Mouse (Mus musculus) stomach, embryonic 15.5 days (tissue): ENCODE data around the gene Ggt6. TPM values are rescaled to one million over a fixed set of nuclear protein-coding genes. Genes with fewer than 3 reads are reported as not detected.

ENCODE experiments used
- ATAC-seq: fragments of 200-750 bp; cut with Nextera tagmentation; 2 replicates; pipeline ENCODE4 v1.8.0; 2017; ENCODE audit warnings: low read depth, moderate number of reproducible peaks, moderate TSS enrichment; ENCODE audit not compliant: insufficient read depth, low FRiP score
- H3K27ac ChIP-seq: fragments of 300-500 bp; sonication (generic); 2 replicates; pipeline ENCODE4 v1.5.1; 2015; ENCODE audit warnings: mild to moderate bottlenecking, inconsistent platforms
- H3K27me3 ChIP-seq: fragments of 300-500 bp; sonication (generic); replicated peaks from 2 replicates; pipeline ENCODE4 v1.6.1; 2015; ENCODE audit warnings: inconsistent platforms
- H3K36me3 ChIP-seq: fragments of 300-500 bp; sonication (generic); 2 replicates; pipeline ENCODE4 v1.6.1; 2015; ENCODE audit warnings: inconsistent platforms
- H3K4me1 ChIP-seq: fragments of 300-500 bp; sonication (generic); 2 replicates; pipeline ENCODE4 v1.6.1; 2015; ENCODE audit warnings: inconsistent platforms
- H3K4me2 ChIP-seq: fragments of 300-500 bp; sonication (generic); 2 replicates; pipeline ENCODE4 v1.6.1; 2015; ENCODE audit warnings: mild to moderate bottlenecking, inconsistent platforms
- H3K4me3 ChIP-seq: fragments of 300-500 bp; sonication (generic); replicated peaks from 2 replicates; pipeline ENCODE4 v1.5.1; 2015; ENCODE audit warnings: inconsistent platforms
- H3K9ac ChIP-seq: fragments of 300-500 bp; sonication (generic); 2 replicates; pipeline ENCODE4 v1.6.1; 2015; ENCODE audit warnings: inconsistent platforms
- H3K9me3 ChIP-seq: fragments of 300-500 bp; sonication (generic); 2 replicates; pipeline ENCODE4 v1.6.1; 2016; ENCODE audit warnings: inconsistent platforms
- WGBS: fragments of 180-500 bp; shearing (Covaris S2); methylation state at CpG from one replicate; pipeline ENCODE4 v1.1.7; 2015; 5-methylcytosine and 5-hydroxymethylcytosine counted together
- polyA plus RNA-seq: library from polyadenylated mRNA; unstranded; fragments of >200 nt; fragmentation: Nextera tagmentation; extraction: Ambion mirVana; gene quantifications from 2 replicates; pipeline ENCODE4 v1.2.1, GENCODE M21; 2015

The Ggt6 gene
- polyA plus RNA-seq, 1 experiment from 2014 or later: 4.7 TPM

DNA sequence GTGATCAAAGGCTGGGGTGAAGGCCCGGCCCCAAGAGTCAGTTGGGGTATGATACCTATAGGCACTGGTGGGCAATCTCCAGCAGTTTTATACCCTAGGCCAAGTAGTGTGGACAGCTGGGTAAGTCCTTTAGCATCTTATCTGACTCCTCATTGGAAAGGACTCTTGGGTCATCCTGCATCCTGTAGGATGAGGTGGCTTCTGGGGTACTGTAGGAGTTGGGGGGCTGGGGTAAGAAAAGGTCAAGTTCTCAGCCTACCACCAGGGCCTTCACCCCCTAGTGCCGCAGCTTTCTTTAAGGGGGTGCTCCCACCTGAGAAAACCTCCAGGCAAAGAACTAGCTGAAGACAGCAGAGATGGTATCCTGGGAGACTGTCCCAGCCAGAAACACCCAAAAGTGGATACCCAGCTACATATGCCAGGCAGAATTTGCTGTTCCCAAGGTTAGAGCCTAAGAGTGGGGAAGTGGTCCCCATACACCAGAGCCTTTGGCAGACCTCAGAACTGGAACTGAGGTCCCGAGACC, 16.9 kb downstream of the Ggt6 start:
- WGBS: 80% methylated on average over 3 of the region's 3 CpGs

DNA sequence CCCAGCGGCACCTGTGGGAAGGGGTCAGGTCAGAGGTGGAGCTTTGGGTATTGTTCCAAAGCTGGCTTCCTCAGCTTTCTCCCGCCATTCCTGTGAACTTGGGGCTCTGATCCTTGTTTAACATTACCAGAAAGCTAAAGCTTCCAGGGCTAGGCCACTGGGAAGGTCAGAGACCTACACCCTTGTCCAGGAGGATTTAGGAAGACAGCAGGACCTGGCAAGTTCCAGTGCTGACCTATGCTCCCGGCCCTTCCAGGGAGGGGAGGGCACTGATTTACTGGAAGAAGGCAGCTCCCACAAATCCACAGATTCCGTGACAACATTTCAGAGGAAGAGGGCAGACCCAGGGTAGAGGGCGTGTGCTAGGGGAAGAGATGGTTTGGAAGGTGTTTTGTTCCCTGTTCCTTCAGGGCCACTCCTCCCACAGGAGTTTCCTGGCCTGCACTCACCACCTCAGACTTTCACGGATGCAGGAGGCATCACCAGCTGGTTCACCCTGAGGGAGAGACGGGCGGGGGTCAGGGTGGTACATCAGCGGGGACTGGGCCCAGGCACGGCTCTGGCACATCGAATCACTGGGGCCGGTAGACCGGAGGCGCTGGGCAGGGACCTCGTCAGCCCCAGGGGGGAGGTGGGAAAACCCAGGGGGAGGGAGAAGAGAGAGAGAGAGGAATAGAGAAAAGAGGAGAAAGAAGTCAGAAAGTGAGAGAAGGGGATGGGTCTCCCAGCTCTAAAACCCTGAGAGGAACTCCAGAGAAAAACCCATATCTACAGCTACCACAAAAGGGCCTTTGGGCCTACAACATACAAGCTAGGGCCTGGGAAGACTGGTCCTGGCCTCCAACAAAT, 18.0 kb downstream of the Ggt6 start:
- H3K27ac ChIP-seq: no peak overlapping the region
- no peak overlapping the region for H3K4me2 ChIP-seq
- no peak overlapping the region for H3K9ac ChIP-seq
- ATAC-seq: no peak
- peaks cover 12% of the 10 kb centered on the region; the same call in 1 of the 2 replicates for H3K4me1 ChIP-seq
- peaks cover 36% of the 10 kb centered on the region for H3K36me3 ChIP-seq
- 57% methylated on average over 15 of the region's 15 CpGs for WGBS
- H3K9me3 ChIP-seq: no peaks in the 10 kb centered on the region
- H3K4me3 ChIP-seq: no peak overlapping the region
- H3K27me3 ChIP-seq: no peaks in the 10 kb centered on the region

More for the DNA sequence above, 16.9 kb downstream of the Ggt6 start:
- no peak for ATAC-seq
- Histone ChIP-seq H3K36me3 (peaks cover 47% of the 10 kb centered on the region), H3K9me3 (no peaks in the 10 kb centered on the region), H3K4me3 (no peak overlapping the region), H3K4me2 (no peak overlapping the region), H3K27me3 (no peaks in the 10 kb centered on the region), H3K4me1 (peaks cover 9% of the 10 kb centered on the region; the same call in 1 of the 2 replicates), H3K27ac (no peak overlapping the region), H3K9ac (no peak overlapping the region)

DNA sequence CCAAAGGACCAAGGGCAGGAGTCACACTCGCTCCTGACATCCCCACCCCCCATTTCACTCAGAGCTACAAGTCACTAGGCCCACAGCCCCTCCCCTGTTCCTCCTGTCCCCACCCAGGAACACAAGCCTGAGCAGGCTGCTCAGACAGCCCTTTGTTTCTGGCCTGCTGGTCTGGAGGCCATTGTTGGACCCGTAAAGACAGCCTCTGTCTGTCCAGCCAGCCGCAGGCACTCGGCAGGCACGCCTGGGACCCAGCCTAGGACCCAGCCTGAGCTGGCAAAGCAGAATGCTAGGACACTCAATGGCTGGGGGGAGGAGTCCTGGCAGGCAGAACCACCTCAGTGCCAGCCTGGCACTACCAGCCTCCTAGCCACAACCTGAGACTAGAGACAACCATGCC, 20.4 kb downstream of the Ggt6 start:
- Histone ChIP-seq H3K27me3 (no peaks in the 10 kb centered on the region), H3K4me1 (peaks cover 15% of the 10 kb centered on the region; the same call in 1 of the 2 replicates), H3K36me3 (peaks cover 12% of the 10 kb centered on the region; the same call in 1 of the 2 replicates), H3K27ac (no peak overlapping the region), H3K9ac (no peak overlapping the region), H3K9me3 (no peaks in the 10 kb centered on the region), H3K4me2 (no peak overlapping the region), H3K4me3 (no peak overlapping the region)
- peak; percentile 24 for ATAC-seq
- 63% methylated on average over 5 of the region's 5 CpGs for WGBS

DNA sequence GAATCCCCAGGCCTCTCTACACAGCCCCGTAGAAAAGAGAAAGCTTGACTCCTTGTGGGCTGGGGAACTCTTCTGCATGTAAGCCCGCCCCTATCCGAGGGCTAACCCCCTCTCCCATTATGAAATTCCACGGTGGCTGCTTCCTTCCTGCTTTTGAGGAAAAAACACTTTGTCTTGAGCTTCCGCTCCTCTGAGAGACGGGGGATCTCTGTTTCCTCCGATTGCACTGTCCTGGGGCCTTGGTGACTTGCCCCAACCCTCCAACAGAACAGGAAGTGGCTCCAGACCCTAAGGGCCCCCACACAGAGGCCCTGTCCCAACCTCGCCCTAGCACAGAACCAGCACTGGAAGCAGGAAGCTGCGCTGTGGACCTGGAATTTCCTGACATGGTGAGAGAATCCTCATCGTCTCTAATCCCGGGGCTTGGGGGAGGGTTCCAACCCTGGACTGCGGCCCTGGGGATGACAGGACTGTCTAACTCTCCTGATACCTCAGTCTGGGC, 22.7 kb downstream of the Ggt6 start:
- no peaks in the 10 kb centered on the region for H3K9me3 ChIP-seq
- H3K4me1 ChIP-seq: peaks cover 15% of the 10 kb centered on the region; the same call in 1 of the 2 replicates
- 55% methylated on average over 12 of the region's 12 CpGs for WGBS
- H3K4me3 ChIP-seq: no peak overlapping the region
- no peaks in the 10 kb centered on the region for H3K27me3 ChIP-seq
- 0 out of 2 replicates have a peak overlapping the region, but pooled peaks have one; percentile 8 for H3K27ac ChIP-seq
- no peak overlapping the region for H3K4me2 ChIP-seq
- H3K9ac ChIP-seq: no peak overlapping the region
- ATAC-seq: peak; percentile 63; the same call in 1 of the 2 replicates
- no peaks in the 10 kb centered on the region for H3K36me3 ChIP-seq

DNA sequence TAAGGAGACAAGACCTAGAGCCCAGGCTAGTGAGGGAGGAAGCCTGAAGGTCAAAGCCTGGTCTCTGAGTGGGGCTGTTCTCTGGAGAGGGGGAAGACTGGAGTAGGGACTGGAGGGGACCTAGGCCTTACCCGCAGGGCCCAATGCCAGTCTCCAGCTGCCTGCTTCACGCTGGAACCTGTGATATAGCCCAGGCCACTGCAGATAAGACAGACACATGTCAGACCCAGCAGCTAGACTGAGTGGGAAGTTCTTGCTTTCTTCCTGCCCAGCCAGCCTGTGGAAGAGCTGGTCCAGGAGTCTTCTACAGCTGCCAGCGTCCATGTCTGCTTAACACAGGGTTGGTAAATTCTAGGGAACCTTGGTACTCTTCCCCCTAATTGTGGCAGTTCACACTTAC, 23.2 kb downstream of the Ggt6 start:
- Histone ChIP-seq H3K4me2 (no peak overlapping the region), H3K36me3 (no peaks in the 10 kb centered on the region), H3K27me3 (no peaks in the 10 kb centered on the region), H3K4me3 (no peak overlapping the region), H3K9me3 (no peaks in the 10 kb centered on the region), H3K9ac (no peak overlapping the region), H3K27ac (0 out of 2 replicates have a peak overlapping the region, but pooled peaks have one; percentile 8), H3K4me1 (peaks cover 15% of the 10 kb centered on the region; the same call in 1 of the 2 replicates)
- WGBS: 72% methylated on average over 3 of the region's 3 CpGs
- ATAC-seq: no peak

DNA sequence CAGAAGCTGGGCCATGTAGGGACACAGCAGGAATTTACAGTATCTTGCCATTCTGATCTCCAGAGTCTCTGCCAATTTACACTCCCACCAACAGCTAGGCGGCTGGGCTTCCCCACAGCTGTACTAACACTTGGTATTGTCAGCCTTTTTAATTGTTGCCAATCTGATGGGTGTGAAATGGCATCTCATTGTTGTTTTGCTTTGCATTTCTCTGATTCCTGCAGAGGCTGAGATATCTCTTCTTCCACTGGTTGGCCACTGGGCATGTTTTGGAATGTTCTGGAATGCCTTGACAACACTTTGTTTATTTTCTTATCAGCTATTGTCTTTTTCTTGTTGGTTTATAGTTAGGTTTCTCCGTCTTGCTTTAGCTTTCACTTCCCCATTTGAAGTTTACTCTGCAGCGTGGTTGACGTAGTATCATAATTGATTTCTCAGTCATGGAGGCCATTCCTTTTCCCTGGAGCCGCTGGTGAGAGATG, 26.2 kb downstream of the Ggt6 start:
- no peak overlapping the region for H3K27ac ChIP-seq
- H3K36me3 ChIP-seq: no peaks in the 10 kb centered on the region
- no peak overlapping the region for H3K4me2 ChIP-seq
- ATAC-seq: no peak
- 32% methylated on average over 5 of the region's 5 CpGs for WGBS
- peaks cover 26% of the 10 kb centered on the region for H3K4me1 ChIP-seq
- no peaks in the 10 kb centered on the region for H3K9me3 ChIP-seq
- H3K27me3 ChIP-seq: no peaks in the 10 kb centered on the region
- H3K4me3 ChIP-seq: no peak overlapping the region
- no peak overlapping the region for H3K9ac ChIP-seq

DNA sequence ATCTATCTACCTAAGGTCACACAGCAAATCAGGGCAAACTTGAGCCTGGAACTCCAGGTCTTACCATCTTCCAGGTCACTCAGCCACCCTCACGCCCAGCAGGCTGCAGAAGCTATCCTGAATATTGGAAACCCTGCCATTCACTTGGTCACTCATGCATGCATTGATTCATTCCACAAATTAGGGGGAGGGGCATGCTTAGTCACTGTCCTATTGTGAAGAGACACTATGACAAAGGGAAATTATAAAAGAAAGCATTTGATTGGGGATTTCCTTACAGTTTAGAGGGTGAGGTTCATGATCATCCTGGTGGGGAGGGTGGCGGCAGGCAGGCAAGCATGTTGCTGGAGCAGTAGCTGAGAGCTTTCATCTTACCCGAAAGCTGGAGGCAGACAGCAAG, 29.5 kb downstream of the Ggt6 start:
- Histone ChIP-seq H3K9me3 (no peaks in the 10 kb centered on the region), H3K4me1 (peaks cover 36% of the 10 kb centered on the region), H3K27me3 (no peaks in the 10 kb centered on the region), H3K9ac (no peak overlapping the region), H3K4me3 (no peak overlapping the region), H3K27ac (no peak overlapping the region), H3K4me2 (no peak overlapping the region), H3K36me3 (no peaks in the 10 kb centered on the region)
- ATAC-seq: no peak
- WGBS: 62% methylated on average over 3 of the region's 3 CpGs

DNA sequence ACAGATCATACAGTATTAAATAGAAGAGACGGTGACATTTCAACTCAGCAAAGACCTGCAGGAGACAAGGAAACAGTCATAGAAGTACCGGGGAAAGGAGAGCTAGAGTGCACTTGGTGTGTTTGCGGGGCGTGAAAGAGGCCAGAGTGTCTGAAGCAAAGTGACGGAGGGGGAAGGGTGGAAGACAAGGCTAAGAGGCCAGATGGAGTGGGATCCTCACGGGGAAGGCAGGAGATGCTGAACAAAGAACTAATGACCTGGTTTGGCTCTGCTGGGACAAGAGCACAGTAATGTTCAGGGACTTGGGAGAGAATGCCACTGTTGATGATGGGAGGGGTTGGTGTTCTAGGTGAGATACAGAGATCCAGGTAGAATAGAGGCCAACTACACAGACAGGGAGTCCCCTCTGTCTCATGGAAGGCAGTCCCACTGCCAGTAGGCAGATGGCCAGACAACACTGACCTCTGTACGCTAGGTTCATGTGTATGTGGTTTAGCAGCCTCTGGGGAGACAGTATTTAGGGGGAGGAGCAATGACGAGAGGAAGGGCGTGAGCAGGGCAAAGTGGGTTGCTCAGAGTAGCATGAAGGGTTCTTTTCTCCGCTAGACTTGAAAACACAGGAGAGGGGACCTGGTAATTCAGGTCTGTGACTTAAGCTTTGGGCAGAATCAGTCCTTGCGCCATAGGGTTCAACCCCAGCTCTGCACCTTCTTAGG, 30.8 kb downstream of the Ggt6 start:
- peak overlapping the region; percentile 89 for H3K27ac ChIP-seq
- no peaks in the 10 kb centered on the region for H3K36me3 ChIP-seq
- WGBS: 47% methylated on average over 11 of the region's 11 CpGs
- no peaks in the 10 kb centered on the region for H3K9me3 ChIP-seq
- H3K9ac ChIP-seq: no peak overlapping the region
- peak overlapping the region; percentile 11; the same call in 1 of the 2 replicates for H3K4me2 ChIP-seq
- no peak overlapping the region for H3K4me3 ChIP-seq
- peaks cover 43% of the 10 kb centered on the region for H3K4me1 ChIP-seq
- ATAC-seq: no peak
- no peaks in the 10 kb centered on the region for H3K27me3 ChIP-seq

DNA sequence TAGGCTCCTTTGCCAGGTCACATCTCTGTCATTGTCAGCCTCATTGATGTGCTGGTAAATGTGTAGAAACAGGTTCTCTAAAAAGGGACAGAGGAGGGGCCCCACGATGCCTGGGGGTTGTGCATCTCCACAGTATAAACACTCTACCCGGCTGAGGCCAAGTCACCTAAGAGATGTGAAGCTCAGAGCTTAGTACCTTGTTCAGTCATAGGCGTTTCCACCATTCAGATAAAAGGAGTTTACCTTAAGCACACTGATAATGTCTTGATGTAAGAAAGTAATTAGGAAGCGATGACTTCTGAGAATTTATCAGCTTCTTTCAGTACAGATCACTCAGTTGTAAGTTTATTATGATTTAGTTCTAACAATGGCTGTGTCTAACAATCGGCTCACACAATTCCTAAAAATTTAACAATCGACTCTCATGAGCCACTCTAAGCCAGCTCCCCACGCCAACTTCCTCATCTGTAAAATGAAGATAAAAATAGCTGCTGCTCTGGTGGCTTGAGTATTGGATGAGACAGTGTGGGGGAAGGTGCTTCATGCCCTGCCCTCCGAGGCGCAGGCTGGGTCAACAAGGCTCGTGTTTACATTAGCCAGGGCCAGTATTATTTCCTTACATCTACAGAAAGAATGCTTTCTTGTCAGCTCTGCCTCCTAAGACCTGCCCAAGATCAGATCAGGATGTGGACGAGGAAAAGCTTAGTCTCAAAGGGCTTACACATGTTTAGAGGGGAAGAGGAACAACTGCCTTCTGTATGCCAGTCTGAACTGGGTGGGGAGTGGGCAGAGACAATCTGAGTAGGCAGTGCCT, 31.6 kb downstream of the Ggt6 start:
- Histone ChIP-seq H3K4me1 (peaks cover 43% of the 10 kb centered on the region), H3K4me2 (peak overlapping the region; percentile 11), H3K27ac (peak overlapping the region; percentile 89), H3K9ac (no peak overlapping the region), H3K36me3 (no peaks in the 10 kb centered on the region), H3K9me3 (no peaks in the 10 kb centered on the region), H3K4me3 (no peak overlapping the region), H3K27me3 (no peaks in the 10 kb centered on the region)
- 10% methylated on average over 11 of the region's 11 CpGs for WGBS
- peak; percentile 85 for ATAC-seq

DNA sequence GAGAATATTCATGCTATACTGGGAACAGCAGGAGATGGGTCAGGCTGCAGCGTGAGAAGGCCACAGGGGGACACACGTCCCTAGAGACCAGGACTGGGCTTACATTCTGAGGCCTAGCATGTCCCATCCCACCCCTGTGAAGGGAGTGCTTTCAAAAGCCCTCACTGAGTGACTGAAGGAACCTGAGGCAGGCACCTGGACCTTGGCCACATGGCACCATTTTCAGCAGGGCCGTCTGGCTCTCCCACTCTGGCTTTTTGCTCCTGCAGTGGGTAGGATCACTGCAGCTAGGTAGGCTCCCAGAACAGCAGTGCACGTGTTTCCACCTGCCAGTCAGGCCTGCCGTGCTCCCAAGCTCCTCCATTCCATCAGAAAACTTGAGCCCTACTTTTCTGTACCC, 33.2 kb downstream of the Ggt6 start:
- Histone ChIP-seq H3K9ac (no peak overlapping the region), H3K4me1 (peaks cover 44% of the 10 kb centered on the region)
- WGBS: 63% methylated on average over 5 of the region's 5 CpGs

DNA sequence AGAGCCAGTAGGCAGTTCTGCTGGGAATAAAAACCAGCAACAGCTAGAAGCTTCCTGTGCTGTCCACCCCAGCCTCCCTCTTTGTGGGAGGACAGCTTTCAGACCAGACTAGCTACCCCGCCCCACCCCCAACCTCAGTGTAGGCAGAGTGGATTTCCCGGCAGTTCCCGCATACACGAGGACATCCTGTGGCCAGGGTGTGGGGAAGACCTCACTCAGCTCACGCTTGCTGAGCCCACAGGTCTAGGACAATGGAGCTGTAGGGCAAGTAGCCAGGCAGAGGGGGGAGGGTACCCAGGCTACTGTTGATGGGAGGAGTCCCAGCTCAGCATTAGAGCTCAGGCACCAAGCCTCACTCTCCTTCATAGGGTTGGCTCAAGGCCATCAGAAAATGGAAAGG, 33.9 kb downstream of the Ggt6 start:
- Histone ChIP-seq H3K4me2 (peak overlapping the region; percentile 2; the same call in 1 of the 2 replicates), H3K4me1 (peaks cover 51% of the 10 kb centered on the region), H3K9me3 (no peaks in the 10 kb centered on the region), H3K27me3 (no peaks in the 10 kb centered on the region), H3K4me3 (no peak overlapping the region), H3K9ac (no peak overlapping the region), H3K36me3 (no peaks in the 10 kb centered on the region), H3K27ac (peak overlapping the region; percentile 89)
- 23% methylated on average over 5 of the region's 5 CpGs for WGBS
- peak; percentile 51; the same call in 1 of the 2 replicates for ATAC-seq

More for the DNA sequence above, 33.2 kb downstream of the Ggt6 start:
- Histone ChIP-seq H3K36me3 (no peaks in the 10 kb centered on the region), H3K27me3 (no peaks in the 10 kb centered on the region), H3K27ac (peak overlapping the region; percentile 89; the same call in 1 of the 2 replicates), H3K9me3 (no peaks in the 10 kb centered on the region), H3K4me3 (no peak overlapping the region), H3K4me2 (no peak overlapping the region)
- ATAC-seq: no peak
